Mouse (Mus musculus): ENCODE measurements at regions not wholly inside any gene's neighbourhood (a gene's known extent, or its start where the extent isn't known, plus 50 kb on each side); places are given as distances from the start of the nearest gene placed in this dataset.
A peak's percentile ranks its signal among the peaks of the same experiment; 100 is the strongest.

DNA sequence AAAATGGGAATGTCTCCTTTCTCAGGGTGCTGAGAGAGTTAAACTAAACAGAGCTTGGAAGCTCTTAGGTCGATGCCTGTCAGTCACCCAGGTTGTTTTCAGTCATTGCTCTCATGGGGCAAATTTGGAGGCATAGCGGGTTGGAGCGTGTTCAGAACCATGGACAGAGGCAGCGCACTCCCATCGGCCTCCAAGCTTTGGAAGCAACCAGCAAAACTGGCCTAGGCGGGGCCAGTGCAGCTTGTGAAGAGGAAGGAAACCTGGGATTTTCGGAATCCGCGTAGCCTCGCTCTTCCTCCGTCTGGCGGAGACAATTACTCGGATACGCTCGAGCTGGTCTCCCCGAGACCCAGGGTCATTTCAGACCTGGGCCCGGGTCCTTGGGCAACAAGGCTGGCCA, 63.4 kb upstream of the Pax2 start:
- peak; percentile 28 for DNase-seq (ENCODE audit: low read depth)

GRCm38 (mm10) chr19:44692816-44693215, 63.0 kb upstream of the Pax2 start:
- DNase-seq (ENCODE audit: low read depth): no peak

GRCm38 (mm10) chr19:44695331-44695730, 60.5 kb upstream of the Pax2 start:
- no peak for DNase-seq (ENCODE audit: low read depth)

DNA sequence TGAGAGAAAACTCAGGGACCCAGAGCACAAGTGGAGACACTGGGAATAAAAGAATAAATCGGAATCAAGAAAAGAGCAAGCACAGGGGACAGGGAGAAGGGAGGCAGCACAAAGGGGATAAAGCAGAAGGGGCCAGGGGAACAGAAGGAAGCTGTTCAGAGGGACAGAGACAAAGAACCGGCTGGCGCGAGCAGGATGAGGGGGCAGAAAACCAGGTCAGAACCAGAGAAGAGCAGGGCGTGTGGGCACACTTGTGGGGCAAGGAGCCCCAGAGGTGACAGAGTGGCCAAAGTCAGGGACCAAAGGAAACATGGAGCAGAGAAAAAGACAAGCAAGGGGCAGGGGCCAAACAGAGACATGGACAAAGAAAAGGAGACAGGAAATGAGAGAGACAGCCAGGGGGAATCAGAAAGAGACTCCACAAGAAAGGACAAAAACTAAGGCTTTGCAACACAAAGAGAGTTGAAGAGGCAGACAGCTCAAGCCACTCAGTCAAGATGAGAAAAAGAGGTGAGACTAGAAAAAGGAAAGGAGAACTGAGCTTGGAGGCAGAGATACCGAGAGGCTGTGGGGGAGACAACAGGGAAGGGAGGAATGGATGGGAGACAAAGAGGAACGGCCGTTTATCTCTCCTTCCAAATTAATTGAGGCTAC, 59.7 kb upstream of the Pax2 start:
- DNase-seq (ENCODE audit: low read depth): no peak

- no peak for DNase-seq (ENCODE audit: low read depth)
These were observed 59.1 kb upstream of the Pax2 start for GRCm38 (mm10) chr19:44696773-44697172.

- no peak for DNase-seq (ENCODE audit: low read depth)
These were observed 57.2 kb upstream of the Pax2 start for GRCm38 (mm10) chr19:44698382-44699256.

Measured in c-Kit-positive CD71-positive TER-119-negative erythroid progenitor cells, embryonic 14.5 days (primary cell).